Mouse (Mus musculus): ENCODE results near the gene Disp1. TPM values are rescaled to one million over a fixed set of nuclear protein-coding genes. Genes with fewer than 3 reads are reported as not detected.
A peak's percentile ranks its signal among the peaks of the same experiment; 100 is the strongest.

The Disp1 gene
- total and polyA plus RNA-seq, 2 experiments from 2014 or later: 6.3 to 7.2 TPM

DNA sequence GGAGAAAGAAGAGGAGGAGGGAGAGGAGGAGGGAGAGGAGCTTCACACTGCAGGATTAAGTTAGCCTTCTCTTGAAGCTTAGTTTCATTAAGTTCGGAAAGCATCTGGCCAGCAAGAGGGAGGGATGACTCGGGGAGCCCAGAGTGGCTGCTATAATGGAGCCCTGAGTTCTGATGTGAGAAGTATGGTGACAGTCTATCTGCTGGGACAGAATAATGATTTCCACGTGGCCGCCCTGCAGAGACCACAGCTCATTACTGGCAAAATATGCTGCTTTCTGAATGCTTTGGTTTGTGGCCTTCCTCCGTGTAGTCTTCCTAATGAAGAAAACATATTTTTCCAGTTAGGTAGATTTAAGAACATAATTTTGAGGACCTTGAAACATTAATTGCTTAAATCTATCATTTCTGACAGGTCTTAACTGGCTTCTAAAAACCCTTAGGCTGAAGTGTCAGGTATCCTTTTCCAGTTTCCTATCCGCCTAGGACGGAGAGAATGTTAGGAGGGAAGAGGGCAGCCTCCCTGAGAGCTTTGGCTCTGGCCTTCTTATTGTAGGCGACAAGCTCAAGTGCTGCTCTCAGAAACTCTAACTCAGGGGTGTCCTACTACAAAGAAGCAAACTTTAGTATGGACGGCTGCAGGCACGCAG lies 32.2 kb downstream of the Disp1 start:
- TF ChIP-seq CTCF (IDR thresholded peaks at IDR 0.05; ENCODE audit: low read depth): no peak
- Histone ChIP-seq H3K4me1 (ENCODE audit: insufficient read depth) (no peaks in the 10 kb centered on the region; the same call in 1 of the 2 replicates), H3K27me3 (ENCODE audit: insufficient read depth, low read length) (no peaks in the 10 kb centered on the region), H3K4me2 (ENCODE audit: low read depth) (no peak overlapping the region), H3K36me3 (ENCODE audit: insufficient read depth) (no peaks in the 10 kb centered on the region), H3K9me3 (ENCODE audit: low read length) (no peaks in the 10 kb centered on the region), H3K27ac (ENCODE audit: low read depth, low read length) (no peak overlapping the region), H3K4me3 (ENCODE audit: low read depth, low read length) (no peak overlapping the region), H3K9ac (no peak overlapping the region)
- ATAC-seq (no peak), DNase-seq (no peak)
- WGBS: 45% methylated on average over 10 of the region's 10 CpGs

DNA sequence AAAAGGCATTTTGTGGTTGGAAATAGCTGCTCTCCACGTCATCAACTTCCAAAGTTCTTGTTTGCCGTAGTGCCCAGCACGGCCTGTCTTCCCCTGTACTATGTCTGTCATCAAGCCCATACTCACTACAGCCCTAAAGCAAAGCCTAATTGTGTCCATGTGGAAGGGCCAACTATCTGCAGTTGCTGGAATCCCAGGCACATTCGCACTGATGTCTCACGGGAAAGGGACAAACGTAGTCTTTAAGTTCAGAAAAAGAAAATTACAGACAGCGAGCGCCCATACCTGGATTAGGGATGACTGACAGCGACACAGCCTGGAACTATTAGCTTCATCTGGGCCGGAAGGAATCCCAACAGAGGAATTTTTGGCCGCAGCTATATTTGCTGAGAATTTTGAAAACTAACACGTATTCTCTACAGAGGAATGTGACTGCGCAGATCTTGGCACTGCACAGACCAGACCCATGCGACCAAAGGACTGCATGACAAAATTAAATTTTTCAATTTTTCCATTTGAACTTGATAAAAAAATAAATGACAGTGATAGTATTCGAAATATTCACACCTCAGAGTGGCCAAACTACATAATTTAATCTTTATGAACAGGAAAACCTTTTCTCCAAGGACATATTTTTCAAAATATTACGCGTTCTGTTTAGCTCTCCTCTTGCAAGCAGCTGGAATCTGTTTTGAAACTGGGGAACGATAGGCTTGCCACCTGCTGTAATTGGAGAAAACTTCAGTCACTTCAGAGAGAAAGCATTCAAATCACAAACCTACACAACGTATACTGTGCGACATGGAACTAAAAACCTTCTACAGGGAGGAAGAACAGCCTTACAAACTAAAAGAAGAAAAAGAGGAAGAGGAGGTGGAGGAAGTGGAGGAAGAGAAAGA lies 33.0 kb downstream of the Disp1 start:
- Histone ChIP-seq H3K36me3 (ENCODE audit: insufficient read depth) (no peaks in the 10 kb centered on the region), H3K9ac (no peak overlapping the region), H3K4me2 (ENCODE audit: low read depth) (no peak overlapping the region), H3K27ac (ENCODE audit: low read depth, low read length) (no peak overlapping the region), H3K27me3 (ENCODE audit: insufficient read depth, low read length) (no peaks in the 10 kb centered on the region), H3K9me3 (ENCODE audit: low read length) (no peaks in the 10 kb centered on the region), H3K4me1 (ENCODE audit: insufficient read depth) (no peaks in the 10 kb centered on the region), H3K4me3 (ENCODE audit: low read depth, low read length) (no peak overlapping the region)
- TF ChIP-seq CTCF (IDR thresholded peaks at IDR 0.05; ENCODE audit: low read depth): no peak
- 78% methylated on average over 20 of the region's 20 CpGs for WGBS
- ATAC-seq: no peak
- no peak for DNase-seq

DNA sequence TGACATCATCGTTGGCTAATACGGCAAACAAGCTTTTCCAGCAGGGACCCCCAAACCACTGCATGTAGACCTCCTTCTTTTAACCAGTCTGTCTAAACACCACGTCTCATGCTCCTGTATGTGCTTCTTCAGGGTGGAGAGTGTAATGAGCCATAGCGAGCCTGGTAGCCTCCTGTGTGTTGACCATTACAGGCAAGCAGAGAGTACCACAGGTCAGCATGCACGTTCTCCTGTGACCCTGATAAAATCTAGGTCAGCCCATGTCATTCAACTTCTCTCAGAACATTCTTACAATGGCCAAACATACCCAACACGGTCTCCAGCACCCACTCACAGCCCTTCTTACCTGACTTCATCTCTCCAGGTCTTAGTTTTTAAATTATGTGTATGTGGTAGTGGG lies 35.8 kb downstream of the Disp1 start:
- H3K9me3 ChIP-seq (ENCODE audit: low read length): no peaks in the 10 kb centered on the region
- no peak overlapping the region for H3K4me2 ChIP-seq (ENCODE audit: low read depth)
- DNase-seq (no peak), ATAC-seq (no peak)
- peaks cover 6% of the 10 kb centered on the region; the same call in 1 of the 2 replicates for H3K4me1 ChIP-seq (ENCODE audit: insufficient read depth)
- 79% methylated on average over 6 of the region's 6 CpGs for WGBS
- no peak overlapping the region for H3K9ac ChIP-seq
- no peak overlapping the region for H3K4me3 ChIP-seq (ENCODE audit: low read depth, low read length)
- H3K27ac ChIP-seq (ENCODE audit: low read depth, low read length): no peak overlapping the region
- no peak for TF ChIP-seq CTCF (IDR thresholded peaks at IDR 0.05; ENCODE audit: low read depth)
- H3K36me3 ChIP-seq (ENCODE audit: insufficient read depth): no peaks in the 10 kb centered on the region
- no peaks in the 10 kb centered on the region for H3K27me3 ChIP-seq (ENCODE audit: insufficient read depth, low read length)

DNA sequence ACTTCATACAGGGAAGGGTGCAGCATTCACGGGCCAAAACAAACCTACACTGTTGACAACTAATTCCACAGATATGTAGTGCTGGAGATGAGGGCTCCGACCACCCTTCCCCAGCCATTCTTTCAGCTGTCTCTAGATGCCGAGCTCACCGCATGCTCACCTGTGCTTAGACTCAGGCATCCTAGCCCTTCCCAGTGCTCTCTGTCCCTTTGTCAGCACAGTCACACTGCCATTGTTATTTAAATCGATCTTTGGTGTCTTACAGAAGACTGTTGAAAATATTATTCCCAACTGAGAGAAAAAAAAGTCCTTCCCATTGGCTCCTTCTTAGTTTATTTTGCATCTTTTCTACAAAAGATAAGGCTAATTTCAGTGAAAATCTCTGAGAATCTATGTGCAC lies 36.6 kb downstream of the Disp1 start:
- 72% methylated on average over 5 of the region's 5 CpGs for WGBS
- no peak for DNase-seq
- Histone ChIP-seq H3K4me2 (ENCODE audit: low read depth) (no peak overlapping the region), H3K4me3 (ENCODE audit: low read depth, low read length) (no peak overlapping the region), H3K36me3 (ENCODE audit: insufficient read depth) (no peaks in the 10 kb centered on the region), H3K4me1 (ENCODE audit: insufficient read depth) (peaks cover 6% of the 10 kb centered on the region; the same call in 1 of the 2 replicates), H3K27ac (ENCODE audit: low read depth, low read length) (no peak overlapping the region), H3K9ac (no peak overlapping the region), H3K9me3 (ENCODE audit: low read length) (no peaks in the 10 kb centered on the region), H3K27me3 (ENCODE audit: insufficient read depth, low read length) (no peaks in the 10 kb centered on the region)
- TF ChIP-seq CTCF (IDR thresholded peaks at IDR 0.05; ENCODE audit: low read depth): no peak
- ATAC-seq: no peak

DNA sequence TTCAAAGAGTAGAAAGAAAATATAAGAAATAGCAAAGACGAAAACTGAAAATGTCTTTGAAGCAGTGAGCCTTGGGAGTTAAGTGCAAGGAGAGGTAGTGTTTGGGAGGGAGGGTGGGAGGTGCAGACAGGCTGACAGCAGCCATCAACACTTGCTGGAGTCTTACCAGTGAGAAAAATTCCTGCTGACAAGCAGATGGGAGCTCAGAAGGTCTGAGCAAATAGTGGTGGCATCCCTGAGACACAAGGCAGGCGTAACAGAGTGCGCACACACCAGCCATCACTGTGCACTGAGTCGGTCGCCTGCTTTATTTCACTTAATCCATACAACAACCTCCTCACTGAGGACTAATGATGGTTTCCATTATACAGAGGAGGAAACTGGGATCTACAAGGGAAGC lies 37.8 kb downstream of the Disp1 start:
- DNase-seq: peak; percentile 45
- no peak for TF ChIP-seq CTCF (IDR thresholded peaks at IDR 0.05; ENCODE audit: low read depth)
- peak; percentile 76 for ATAC-seq

DNA sequence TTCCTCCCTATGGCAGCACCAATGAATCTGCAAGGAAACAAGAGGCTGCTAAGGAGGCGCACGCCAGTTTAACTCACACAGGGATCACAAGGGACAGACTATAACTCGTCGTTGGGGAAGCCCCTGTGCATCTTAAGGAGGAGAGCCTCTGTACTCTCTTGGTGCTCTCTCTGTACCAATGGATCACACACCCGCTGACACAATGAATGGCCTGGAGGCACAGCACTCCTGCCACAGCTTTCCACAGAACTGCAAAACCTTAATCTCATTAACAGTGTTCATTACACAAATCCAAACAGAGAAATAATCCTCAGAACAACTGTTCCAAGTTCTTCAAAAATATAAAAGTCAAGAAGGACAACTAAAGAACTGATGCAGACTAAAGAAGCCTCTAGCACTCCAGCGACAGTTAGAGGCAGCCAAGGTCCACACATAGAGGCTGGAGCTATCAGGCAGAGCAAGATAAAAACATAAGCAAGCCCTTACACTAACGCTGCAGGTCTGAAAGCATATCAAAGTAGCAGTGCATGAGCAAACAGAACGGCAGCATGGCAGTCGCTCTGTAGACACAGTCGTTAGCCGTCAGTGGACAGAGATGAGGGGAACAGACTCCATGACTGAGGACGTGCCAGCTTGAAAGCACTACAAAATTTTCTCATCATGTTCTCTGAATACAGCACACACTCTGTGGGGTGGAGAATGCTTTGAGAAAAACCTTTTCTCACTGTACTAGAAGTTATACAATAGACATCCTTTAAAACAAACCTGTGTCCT lies 38.5 kb downstream of the Disp1 start:
- 19% methylated on average over 12 of the region's 12 CpGs for WGBS
- no peak for TF ChIP-seq CTCF (IDR thresholded peaks at IDR 0.05; ENCODE audit: low read depth)
- no peaks in the 10 kb centered on the region for H3K36me3 ChIP-seq (ENCODE audit: insufficient read depth)
- no peaks in the 10 kb centered on the region for H3K9me3 ChIP-seq (ENCODE audit: low read length)
- no peaks in the 10 kb centered on the region for H3K27me3 ChIP-seq (ENCODE audit: insufficient read depth, low read length)
- peak; percentile 40 for DNase-seq
- peaks cover 6% of the 10 kb centered on the region; the same call in 1 of the 2 replicates for H3K4me1 ChIP-seq (ENCODE audit: insufficient read depth)
- H3K9ac ChIP-seq: no peak overlapping the region
- H3K4me2 ChIP-seq (ENCODE audit: low read depth): no peak overlapping the region
- ATAC-seq: peak; percentile 40; the same call in 1 of the 2 replicates
- H3K27ac ChIP-seq (ENCODE audit: low read depth, low read length): peak overlapping the region; percentile 45; the same call in 1 of the 2 replicates
- H3K4me3 ChIP-seq (ENCODE audit: low read depth, low read length): no peak overlapping the region

More for the DNA sequence above, 37.8 kb downstream of the Disp1 start:
- Histone ChIP-seq H3K27me3 (ENCODE audit: insufficient read depth, low read length) (no peaks in the 10 kb centered on the region), H3K4me3 (ENCODE audit: low read depth, low read length) (no peak overlapping the region), H3K9me3 (ENCODE audit: low read length) (no peaks in the 10 kb centered on the region), H3K36me3 (ENCODE audit: insufficient read depth) (no peaks in the 10 kb centered on the region), H3K4me2 (ENCODE audit: low read depth) (no peak overlapping the region), H3K27ac (ENCODE audit: low read depth, low read length) (no peak overlapping the region), H3K9ac (no peak overlapping the region), H3K4me1 (ENCODE audit: insufficient read depth) (peaks cover 6% of the 10 kb centered on the region; the same call in 1 of the 2 replicates)
- 50% methylated on average over 5 of the region's 5 CpGs for WGBS
